Mouse (Mus musculus) myocyte (in vitro differentiated cells): Measurements from ENCODE around the gene Fam169b.

Experiments used
- MYOG ChIP-seq, 3 experiments: IDR thresholded peaks; one replicate each; pipeline ENCODE4 v1.6.1; 2011; ENCODE audit warnings: control low read depth in 2 of 3, low read depth in 2 of 3, mild to moderate bottlenecking in 2 of 3; ENCODE audit not compliant: insufficient read length in 2 of 3, control insufficient read depth in 1 of 3, insufficient read depth in 1 of 3
- POLR2AphosphoS2 ChIP-seq: IDR thresholded peaks from one replicate; pipeline ENCODE4 v1.6.1; 2011; ENCODE audit warnings: low read depth, control low read depth; ENCODE audit not compliant: insufficient read length

- no peak for TF ChIP-seq MYOG (IDR thresholded peaks at IDR 0.05; ENCODE audit: control insufficient read depth in 1 of 3, insufficient read depth in 1 of 3, insufficient read length in 2 of 3, low read depth in 2 of 3)
- no peak for TF ChIP-seq POLR2AphosphoS2
Observed at GRCm38 (mm10) chr7:68266691-68267090, 6.9 kb upstream of the Fam169b start.
